Mouse (Mus musculus): ENCODE results near the gene Fbxo31. TPM values are rescaled to one million over a fixed set of nuclear protein-coding genes. Genes with fewer than 3 reads are reported as not detected.

The Fbxo31 gene
- polyA plus RNA-seq (2012; ENCODE audit: insufficient read depth, insufficient read length, missing spikeins), result 10.0 and 10.6 TPM in 2 replicates

- Histone ChIP-seq H3K4me3 (ENCODE audit: insufficient read depth, low read length) (peak within 1 kb of the TSS; percentile 99), H3K27ac (ENCODE audit: insufficient read depth, low read depth, low read length) (peak within 1 kb of the TSS; percentile 37), H3K4me1 (ENCODE audit: control insufficient read depth, insufficient read depth, low read length) (peaks cover 33% of the 10 kb centered on the region)
- no peak for TF ChIP-seq CTCF (IDR thresholded peaks at IDR 0.05; ENCODE audit: low read depth, low read length)
- no peak for TF ChIP-seq POLR2A (IDR thresholded peaks at IDR 0.05; ENCODE audit: borderline replicate concordance, low read depth, low read length)
Observed at GRCm38 (mm10) chr8:121578676-121579451, at the start of gene Fbxo31. TSS of gene Fbxo31 (minus strand) at chr8:121578806.

- TF ChIP-seq CTCF (IDR thresholded peaks at IDR 0.05; ENCODE audit: low read depth, low read length), result no peak
- no peak for TF ChIP-seq POLR2A (IDR thresholded peaks at IDR 0.05; ENCODE audit: borderline replicate concordance, low read depth, low read length)
- Histone ChIP-seq H3K4me1 (ENCODE audit: control insufficient read depth, insufficient read depth, low read length) (peaks cover 46% of the 10 kb centered on the region), H3K4me3 (ENCODE audit: insufficient read depth, low read length) (no peak overlapping the region), H3K27ac (ENCODE audit: insufficient read depth, low read depth, low read length) (no peak overlapping the region)
Observed at GRCm38 (mm10) chr8:121623043-121623442, 44.4 kb upstream of the Fbxo31 start.

GRCm38 (mm10) chr8:121621879-121622278 lies 43.3 kb upstream of the Fbxo31 start:
- Histone ChIP-seq H3K27ac (ENCODE audit: insufficient read depth, low read depth, low read length) (no peak overlapping the region), H3K4me3 (ENCODE audit: insufficient read depth, low read length) (no peak overlapping the region), H3K4me1 (ENCODE audit: control insufficient read depth, insufficient read depth, low read length) (peaks cover 44% of the 10 kb centered on the region)
- TF ChIP-seq CTCF (IDR thresholded peaks at IDR 0.05; ENCODE audit: low read depth, low read length), result no peak
- no peak for TF ChIP-seq POLR2A (IDR thresholded peaks at IDR 0.05; ENCODE audit: borderline replicate concordance, low read depth, low read length)

GRCm38 (mm10) chr8:121620801-121621516 lies 42.4 kb upstream of the Fbxo31 start:
- Histone ChIP-seq H3K4me1 (ENCODE audit: control insufficient read depth, insufficient read depth, low read length) (peaks cover 44% of the 10 kb centered on the region), H3K27ac (ENCODE audit: insufficient read depth, low read depth, low read length) (no peak overlapping the region), H3K4me3 (ENCODE audit: insufficient read depth, low read length) (no peak overlapping the region)
- TF ChIP-seq POLR2A (IDR thresholded peaks at IDR 0.05; ENCODE audit: borderline replicate concordance, low read depth, low read length) (no peak), CTCF (IDR thresholded peaks at IDR 0.05; ENCODE audit: low read depth, low read length) (no peak)

GRCm38 (mm10) chr8:121619401-121619995 lies 40.9 kb upstream of the Fbxo31 start:
- TF ChIP-seq POLR2A (IDR thresholded peaks at IDR 0.05; ENCODE audit: borderline replicate concordance, low read depth, low read length), result no peak
- no peak for TF ChIP-seq CTCF (IDR thresholded peaks at IDR 0.05; ENCODE audit: low read depth, low read length)
- Histone ChIP-seq H3K27ac (ENCODE audit: insufficient read depth, low read depth, low read length) (no peak overlapping the region), H3K4me1 (ENCODE audit: control insufficient read depth, insufficient read depth, low read length) (peaks cover 44% of the 10 kb centered on the region), H3K4me3 (ENCODE audit: insufficient read depth, low read length) (no peak overlapping the region)

GRCm38 (mm10) chr8:121613419-121613818 lies 34.8 kb upstream of the Fbxo31 start:
- peaks cover 15% of the 10 kb centered on the region for H3K4me1 ChIP-seq (ENCODE audit: control insufficient read depth, insufficient read depth, low read length)
- TF ChIP-seq POLR2A (IDR thresholded peaks at IDR 0.05; ENCODE audit: borderline replicate concordance, low read depth, low read length), result no peak
- TF ChIP-seq CTCF (IDR thresholded peaks at IDR 0.05; ENCODE audit: low read depth, low read length), result no peak
- no peak overlapping the region for H3K27ac ChIP-seq (ENCODE audit: insufficient read depth, low read depth, low read length)
- H3K4me3 ChIP-seq (ENCODE audit: insufficient read depth, low read length), result no peak overlapping the region

GRCm38 (mm10) chr8:121609916-121610315 lies 31.3 kb upstream of the Fbxo31 start:
- no peak overlapping the region for H3K4me3 ChIP-seq (ENCODE audit: insufficient read depth, low read length)
- TF ChIP-seq POLR2A (IDR thresholded peaks at IDR 0.05; ENCODE audit: borderline replicate concordance, low read depth, low read length) (no peak), CTCF (IDR thresholded peaks at IDR 0.05; ENCODE audit: low read depth, low read length) (no peak)
- peaks cover 10% of the 10 kb centered on the region for H3K4me1 ChIP-seq (ENCODE audit: control insufficient read depth, insufficient read depth, low read length)
- no peak overlapping the region for H3K27ac ChIP-seq (ENCODE audit: insufficient read depth, low read depth, low read length)

GRCm38 (mm10) chr8:121609251-121609650 lies 30.6 kb upstream of the Fbxo31 start:
- no peak overlapping the region for H3K27ac ChIP-seq (ENCODE audit: insufficient read depth, low read depth, low read length)
- TF ChIP-seq POLR2A (IDR thresholded peaks at IDR 0.05; ENCODE audit: borderline replicate concordance, low read depth, low read length) (no peak), CTCF (IDR thresholded peaks at IDR 0.05; ENCODE audit: low read depth, low read length) (no peak)
- H3K4me3 ChIP-seq (ENCODE audit: insufficient read depth, low read length), result no peak overlapping the region
- peaks cover 10% of the 10 kb centered on the region for H3K4me1 ChIP-seq (ENCODE audit: control insufficient read depth, insufficient read depth, low read length)

- no peaks in the 10 kb centered on the region for H3K4me1 ChIP-seq (ENCODE audit: control insufficient read depth, insufficient read depth, low read length)
- H3K4me3 ChIP-seq (ENCODE audit: insufficient read depth, low read length), result no peak overlapping the region
- H3K27ac ChIP-seq (ENCODE audit: insufficient read depth, low read depth, low read length), result no peak overlapping the region
- peak; percentile 31; the same call in 1 of the 2 replicates for TF ChIP-seq CTCF (IDR thresholded peaks at IDR 0.05; ENCODE audit: low read depth, low read length)
- no peak for TF ChIP-seq POLR2A (IDR thresholded peaks at IDR 0.05; ENCODE audit: borderline replicate concordance, low read depth, low read length)
Observed at GRCm38 (mm10) chr8:121607661-121608060, 29.1 kb upstream of the Fbxo31 start.
